Mouse (Mus musculus) brown adipose tissue, adult 24 weeks (tissue): ENCODE measurements at regions not wholly inside any gene's neighbourhood (a gene's known extent, or its start where the extent isn't known, plus 50 kb on each side); places are given as distances from the start of the nearest gene placed in this dataset.

Source experiments
- H3K27ac ChIP-seq: fragments of 200-500 bp; replicated peaks from 2 replicates; pipeline ENCODE4 v1.5.1; 2012; ENCODE audit warnings: low read depth, mild to moderate bottlenecking, low read length
- H3K4me1 ChIP-seq: fragments of 200-500 bp; 2 replicates; pipeline ENCODE4 v1.6.1; 2012; ENCODE audit warnings: low read length, mixed read lengths; ENCODE audit not compliant: control insufficient read depth, insufficient read depth, insufficient read length
- H3K4me3 ChIP-seq: fragments of 200-500 bp; 2 replicates; pipeline ENCODE4 v1.5.1; 2012; ENCODE audit warnings: low read depth, mild to moderate bottlenecking, low read length, moderate library complexity; ENCODE audit not compliant: insufficient read depth

DNA sequence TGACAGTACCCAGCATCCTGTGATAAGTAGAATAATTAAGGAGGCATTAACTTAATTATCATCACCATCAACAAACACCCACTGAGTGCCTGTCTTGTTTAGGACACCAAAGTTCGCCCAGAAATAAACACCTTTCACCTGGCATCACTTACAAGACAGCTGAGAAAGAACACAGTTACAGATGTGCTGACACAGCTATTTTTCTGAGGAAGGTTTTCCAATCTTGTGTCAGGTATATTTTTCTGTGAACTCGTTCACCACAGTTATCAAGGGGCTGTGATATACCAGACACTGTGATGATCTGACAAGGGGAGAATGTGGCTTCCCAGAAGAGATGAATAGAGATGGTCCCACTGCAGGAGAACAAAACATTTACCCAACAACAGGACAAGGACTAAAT, 311.1 kb downstream of the Pik3r1 start:
- H3K4me1 ChIP-seq: no peaks in the 10 kb centered on the region
- no peak overlapping the region for H3K4me3 ChIP-seq
- no peak overlapping the region for H3K27ac ChIP-seq

- no peak overlapping the region for H3K27ac ChIP-seq
- no peaks in the 10 kb centered on the region for H3K4me1 ChIP-seq
- H3K4me3 ChIP-seq: no peak overlapping the region
Observed at GRCm38 (mm10) chr13:101454276-101454675, 313.7 kb downstream of the Pik3r1 start.

- Histone ChIP-seq H3K4me3 (no peak overlapping the region), H3K4me1 (no peaks in the 10 kb centered on the region), H3K27ac (no peak overlapping the region)
Observed at GRCm38 (mm10) chr13:101450501-101450900, 317.5 kb downstream of the Pik3r1 start.

DNA sequence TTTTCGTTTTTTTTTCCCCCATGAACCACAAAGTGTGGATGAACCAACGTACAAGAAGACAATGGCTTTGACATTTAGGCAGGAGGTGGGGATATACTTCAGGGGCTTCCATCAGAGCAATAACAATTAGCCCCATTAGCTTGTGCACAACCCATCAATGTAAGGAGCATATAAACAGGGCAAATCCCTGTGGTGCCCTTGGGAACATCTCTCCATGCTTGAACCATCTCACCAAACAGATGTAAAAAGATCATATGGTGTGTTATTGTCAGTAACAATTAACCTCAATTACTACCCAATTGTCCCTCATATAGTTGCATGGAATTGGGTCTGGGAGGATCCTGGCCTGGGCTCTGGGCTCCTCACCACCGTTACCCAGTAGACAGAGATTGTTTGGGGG, 328.5 kb downstream of the Pik3r1 start:
- Histone ChIP-seq H3K4me1 (no peaks in the 10 kb centered on the region), H3K27ac (no peak overlapping the region), H3K4me3 (no peak overlapping the region)

GRCm38 (mm10) chr13:101439041-101439440, 329.0 kb downstream of the Pik3r1 start:
- no peak overlapping the region for H3K4me3 ChIP-seq
- no peak overlapping the region for H3K27ac ChIP-seq
- no peaks in the 10 kb centered on the region for H3K4me1 ChIP-seq

DNA sequence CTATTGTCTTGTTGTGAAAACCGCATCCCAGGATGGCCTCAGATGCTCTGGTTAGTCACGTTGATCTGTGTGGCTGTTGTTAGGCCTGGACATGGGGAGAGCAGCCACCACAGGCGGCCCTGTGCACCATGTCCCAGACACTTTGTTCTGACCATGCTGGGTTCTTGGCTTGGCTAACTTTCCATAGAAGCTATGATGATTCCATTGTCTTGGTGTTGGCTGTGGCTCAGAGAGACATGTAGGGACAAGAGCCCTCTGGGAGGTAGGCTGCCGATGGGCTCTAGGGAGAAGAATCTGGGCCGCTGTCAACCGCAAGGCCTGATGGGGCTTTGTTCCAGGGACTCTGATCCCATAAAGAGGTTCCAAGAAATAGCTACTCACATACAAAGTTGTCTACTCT, 334.9 kb downstream of the Pik3r1 start:
- H3K27ac ChIP-seq: no peak overlapping the region
- H3K4me3 ChIP-seq: no peak overlapping the region
- no peaks in the 10 kb centered on the region for H3K4me1 ChIP-seq

GRCm38 (mm10) chr13:101427426-101428221, 340.4 kb downstream of the Pik3r1 start:
- Histone ChIP-seq H3K4me1 (no peaks in the 10 kb centered on the region), H3K27ac (no peak overlapping the region), H3K4me3 (no peak overlapping the region)

DNA sequence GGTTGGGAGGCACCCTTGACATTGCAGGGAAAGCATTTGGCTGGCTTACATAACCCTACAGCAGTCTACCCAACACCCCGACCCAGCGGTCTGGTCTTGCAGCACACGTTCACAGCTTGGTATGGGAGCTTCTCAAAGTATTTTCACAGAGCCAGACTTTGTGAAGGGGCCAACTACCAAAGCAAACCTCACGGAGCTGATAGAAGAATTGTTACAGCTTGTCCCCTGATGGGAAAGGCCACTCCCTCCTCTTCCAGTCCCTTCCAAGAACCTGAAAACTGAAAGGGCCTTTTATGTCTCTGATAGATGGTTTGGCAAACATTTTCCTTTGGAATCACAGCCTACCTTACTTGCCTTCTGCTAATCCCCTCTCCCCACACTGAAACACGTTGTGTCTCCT, 341.6 kb downstream of the Pik3r1 start:
- no peaks in the 10 kb centered on the region for H3K4me1 ChIP-seq

DNA sequence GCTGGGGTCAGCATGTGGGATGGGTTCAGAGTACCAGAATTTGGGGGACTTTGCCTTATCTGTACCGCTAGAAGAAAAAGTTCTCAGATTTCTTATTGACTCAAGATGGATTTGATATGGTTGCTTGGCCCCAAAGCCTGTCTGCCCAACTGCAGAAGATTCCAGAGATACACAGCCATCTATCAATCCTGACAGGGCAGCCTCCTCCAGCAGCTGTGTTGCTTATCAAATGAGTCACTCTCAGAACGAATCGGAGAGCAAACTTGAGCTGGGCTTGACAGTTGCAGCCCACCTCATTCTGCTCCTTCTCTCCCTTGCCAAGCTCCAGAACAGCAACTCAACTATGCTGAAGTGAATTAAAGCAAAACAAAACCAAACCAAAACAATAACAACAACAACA, 345.9 kb downstream of the Pik3r1 start:
- Histone ChIP-seq H3K4me1 (no peaks in the 10 kb centered on the region), H3K4me3 (no peak overlapping the region), H3K27ac (no peak overlapping the region)

More for the DNA sequence above, 341.6 kb downstream of the Pik3r1 start:
- Histone ChIP-seq H3K27ac (no peak overlapping the region), H3K4me3 (no peak overlapping the region)

- H3K27ac ChIP-seq: no peak overlapping the region
- no peak overlapping the region for H3K4me3 ChIP-seq
- H3K4me1 ChIP-seq: no peaks in the 10 kb centered on the region
Observed at GRCm38 (mm10) chr13:101419457-101420025, 348.5 kb downstream of the Pik3r1 start.

- no peak overlapping the region for H3K27ac ChIP-seq
- H3K4me1 ChIP-seq: no peaks in the 10 kb centered on the region
- H3K4me3 ChIP-seq: no peak overlapping the region
Observed at GRCm38 (mm10) chr13:101418272-101418671, 349.7 kb downstream of the Pik3r1 start.

DNA sequence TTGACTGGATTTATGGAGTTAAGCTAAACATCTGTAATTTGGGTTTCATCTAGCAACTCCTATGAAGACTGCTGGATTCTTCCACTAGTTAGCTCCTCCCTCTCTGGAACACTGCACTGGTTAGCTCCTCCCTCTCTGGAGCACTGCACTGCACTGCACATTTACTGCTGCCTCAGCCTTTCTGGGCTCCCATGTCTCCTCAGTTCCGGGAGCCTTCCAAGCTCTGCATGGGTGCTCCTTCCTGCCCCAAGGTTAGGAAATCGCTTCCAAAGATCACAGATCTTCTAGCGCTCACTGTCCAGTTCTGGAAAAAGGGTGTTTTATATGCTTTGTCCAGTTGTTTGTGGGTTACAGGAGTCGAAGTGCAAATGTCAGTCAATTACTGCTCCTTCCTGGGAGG, 359.1 kb downstream of the Pik3r1 start:
- Histone ChIP-seq H3K4me1 (no peaks in the 10 kb centered on the region), H3K27ac (no peak overlapping the region), H3K4me3 (no peak overlapping the region)

- no peaks in the 10 kb centered on the region for H3K4me1 ChIP-seq
- no peak overlapping the region for H3K4me3 ChIP-seq
- H3K27ac ChIP-seq: no peak overlapping the region
Observed at GRCm38 (mm10) chr13:101407633-101408032, 360.4 kb downstream of the Pik3r1 start.

DNA sequence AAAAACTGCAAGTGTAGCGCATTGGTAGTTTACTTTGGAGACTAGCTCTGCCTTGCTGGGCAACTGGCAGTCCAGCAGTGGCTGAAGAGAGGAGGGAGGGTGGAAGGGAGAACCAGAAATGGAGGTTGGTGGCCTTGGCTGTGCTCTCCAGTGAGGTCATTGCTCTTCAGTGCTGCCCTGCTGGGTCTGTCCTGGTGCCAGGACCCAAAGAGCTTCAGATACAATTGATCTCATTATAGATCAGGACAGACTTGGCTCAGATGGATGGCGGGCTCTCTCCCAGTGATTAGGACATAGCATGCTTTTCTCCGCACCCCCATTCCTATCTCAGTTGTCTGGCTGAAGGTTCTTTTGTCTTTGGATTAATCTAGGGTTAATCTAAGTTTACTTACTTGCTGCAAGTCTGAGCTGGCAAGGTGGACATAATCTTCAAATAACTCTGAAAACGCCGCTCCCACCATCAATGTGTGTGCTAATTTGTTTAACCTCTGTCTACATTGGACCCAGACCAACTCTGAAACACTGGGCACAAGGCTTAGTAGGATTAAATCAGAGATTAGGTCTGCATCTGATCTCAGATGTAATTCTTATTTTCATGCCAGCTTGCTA, 394.3 kb downstream of the Pik3r1 start:
- Histone ChIP-seq H3K4me1 (no peaks in the 10 kb centered on the region; the same call in 1 of the 2 replicates), H3K27ac (no peak overlapping the region), H3K4me3 (no peak overlapping the region)

DNA sequence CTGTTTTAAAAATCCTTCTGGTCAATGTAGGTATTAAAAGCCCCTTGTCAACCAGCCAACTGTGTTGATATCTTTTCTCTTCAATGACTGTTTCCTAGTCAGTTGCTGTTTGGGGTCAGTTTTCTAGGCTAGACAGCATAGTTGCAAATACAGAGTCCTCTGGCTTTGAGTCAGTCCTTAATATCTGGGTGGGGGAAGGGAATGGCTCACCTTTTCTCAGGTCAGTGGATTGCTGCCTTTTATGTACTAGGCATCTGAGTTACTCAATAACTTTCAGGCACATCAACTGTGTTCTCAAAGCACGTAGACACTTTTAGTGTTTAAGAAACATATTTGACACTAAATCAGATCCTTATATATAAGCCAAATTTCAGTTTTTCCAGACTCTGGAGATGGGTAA, 396.1 kb downstream of the Pik3r1 start:
- Histone ChIP-seq H3K4me1 (no peaks in the 10 kb centered on the region; the same call in 1 of the 2 replicates), H3K27ac (no peak overlapping the region), H3K4me3 (no peak overlapping the region)

GRCm38 (mm10) chr13:101368170-101368569, 399.8 kb downstream of the Pik3r1 start:
- Histone ChIP-seq H3K27ac (no peak overlapping the region), H3K4me1 (no peaks in the 10 kb centered on the region; the same call in 1 of the 2 replicates), H3K4me3 (no peak overlapping the region)
